Mouse (Mus musculus) NIH3T3 (cell line): ENCODE results near the gene Ppard.
"Not testable (repeated sequence)": the region's sequence is repeated elsewhere in the genome, so short reads cannot be mapped to it uniquely, and the experiment has no call there.

Experiments used
- DNase-seq: peaks from one replicate; pipeline ENCODE4 v3.0.0-alpha.2; 2012; ENCODE audit warnings: low read depth

Ppard gene

DNA sequence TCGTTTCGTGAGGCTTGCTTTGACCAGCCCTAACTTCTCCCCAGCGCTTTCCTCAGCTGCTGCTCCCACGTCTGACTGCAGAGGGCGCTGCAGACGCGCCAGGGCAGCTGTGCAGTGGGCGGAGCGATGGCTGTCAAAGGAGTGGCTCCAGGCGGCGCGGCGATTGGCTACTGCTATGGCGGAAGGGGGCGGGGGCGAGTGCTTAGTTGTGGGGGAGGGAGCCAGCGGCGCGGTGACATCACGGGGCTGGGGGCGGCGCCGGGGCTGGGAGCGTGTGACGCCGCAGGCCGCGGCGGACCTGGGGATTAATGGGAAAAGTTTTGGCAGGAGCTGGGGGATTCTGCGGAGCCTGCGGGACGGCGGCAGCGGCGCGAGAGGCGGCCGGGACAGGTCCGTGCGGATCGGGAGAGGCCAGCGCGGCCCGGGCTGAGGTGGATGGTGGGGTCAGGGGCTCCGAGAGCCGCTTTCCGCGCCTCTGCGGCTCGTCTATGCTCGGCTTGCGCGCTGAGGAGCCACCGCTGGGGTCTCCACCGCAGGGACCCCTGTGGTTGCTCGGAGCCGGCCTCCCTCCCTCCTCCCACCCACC, at the start of gene Ppard:
TSS of gene Ppard (plus strand) at position 226 of the 586 bp plus-strand sequence.
- peak; percentile 99 for DNase-seq

- DNase-seq, result peak; percentile 26
Measured at GRCm38 (mm10) chr17:28184971-28185638, 47.4 kb upstream of the Ppard start.

- no peak for DNase-seq
Measured at GRCm38 (mm10) chr17:28188313-28188712, 44.2 kb upstream of the Ppard start.

GRCm38 (mm10) chr17:28192754-28193153, 39.7 kb upstream of the Ppard start:
- peak; percentile 18 for DNase-seq

- peak; percentile 59 for DNase-seq
Measured at GRCm38 (mm10) chr17:28193559-28193958, 38.9 kb upstream of the Ppard start.

GRCm38 (mm10) chr17:28195033-28195432, 37.5 kb upstream of the Ppard start:
- DNase-seq, result no peak

DNA sequence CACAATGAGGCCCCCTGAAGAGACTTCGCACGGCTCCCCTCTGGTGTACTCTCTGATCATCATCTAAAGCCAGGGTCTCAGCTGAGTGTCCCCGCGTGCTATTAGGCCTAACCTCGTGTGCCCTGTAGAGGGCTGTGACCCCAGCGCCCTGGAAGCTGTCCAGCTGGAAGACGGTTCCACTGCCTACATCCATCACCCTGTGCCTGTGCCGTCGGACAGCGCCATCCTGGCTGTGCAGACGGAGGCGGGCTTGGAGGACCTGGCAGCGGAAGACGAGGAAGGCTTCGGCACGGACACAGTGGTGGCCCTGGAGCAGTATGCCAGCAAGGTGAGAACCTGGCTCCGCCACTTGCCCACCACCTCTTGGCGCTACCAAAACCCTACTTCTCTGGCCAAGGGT, 34.9 kb upstream of the Ppard start:
- DNase-seq, result no peak

GRCm38 (mm10) chr17:28201982-28202381, 30.5 kb upstream of the Ppard start:
- DNase-seq, result no peak

- DNase-seq, result peak; percentile 70
Measured at GRCm38 (mm10) chr17:28204052-28204720, 28.3 kb upstream of the Ppard start.

DNA sequence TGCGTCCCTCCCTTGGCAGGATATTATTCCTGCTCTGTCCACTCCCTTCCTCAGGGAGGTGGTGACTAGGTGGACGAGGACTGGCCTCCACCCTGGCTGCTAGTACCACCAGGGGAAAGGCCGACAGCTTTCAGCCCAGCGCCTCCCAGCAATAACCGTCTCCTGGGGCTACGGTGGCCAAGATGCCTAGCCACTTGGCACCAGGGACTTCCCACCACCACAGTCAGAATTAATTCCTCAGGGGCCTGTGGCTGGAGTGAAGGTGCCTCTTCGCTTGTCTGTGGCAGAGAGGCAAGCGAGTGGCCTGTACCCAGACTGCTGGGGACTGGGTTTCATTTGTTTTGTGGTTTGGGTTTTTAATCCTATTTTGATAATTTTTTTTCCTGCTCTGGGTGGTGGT, 27.1 kb upstream of the Ppard start:
- no peak for DNase-seq

DNA sequence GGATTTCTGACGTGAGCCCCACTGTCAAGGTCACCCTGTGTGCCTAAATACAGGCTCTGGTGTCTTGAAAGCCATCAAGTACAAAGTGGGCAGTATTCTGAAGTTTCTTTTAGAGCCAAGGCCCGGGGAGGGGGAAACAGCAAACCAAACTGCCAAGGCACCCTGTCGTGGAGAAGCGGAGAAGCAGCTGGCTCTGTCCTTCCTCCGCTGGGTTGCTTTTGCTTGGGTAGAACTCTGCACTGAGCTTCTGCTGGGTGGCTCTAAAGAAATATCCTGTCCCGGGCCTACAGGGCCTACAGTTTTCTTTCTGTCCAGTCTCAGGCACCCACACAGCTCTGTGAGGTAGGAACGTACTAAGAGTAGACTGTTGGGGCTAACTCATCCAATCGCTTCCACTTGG, 25.4 kb upstream of the Ppard start:
- no peak for DNase-seq

DNA sequence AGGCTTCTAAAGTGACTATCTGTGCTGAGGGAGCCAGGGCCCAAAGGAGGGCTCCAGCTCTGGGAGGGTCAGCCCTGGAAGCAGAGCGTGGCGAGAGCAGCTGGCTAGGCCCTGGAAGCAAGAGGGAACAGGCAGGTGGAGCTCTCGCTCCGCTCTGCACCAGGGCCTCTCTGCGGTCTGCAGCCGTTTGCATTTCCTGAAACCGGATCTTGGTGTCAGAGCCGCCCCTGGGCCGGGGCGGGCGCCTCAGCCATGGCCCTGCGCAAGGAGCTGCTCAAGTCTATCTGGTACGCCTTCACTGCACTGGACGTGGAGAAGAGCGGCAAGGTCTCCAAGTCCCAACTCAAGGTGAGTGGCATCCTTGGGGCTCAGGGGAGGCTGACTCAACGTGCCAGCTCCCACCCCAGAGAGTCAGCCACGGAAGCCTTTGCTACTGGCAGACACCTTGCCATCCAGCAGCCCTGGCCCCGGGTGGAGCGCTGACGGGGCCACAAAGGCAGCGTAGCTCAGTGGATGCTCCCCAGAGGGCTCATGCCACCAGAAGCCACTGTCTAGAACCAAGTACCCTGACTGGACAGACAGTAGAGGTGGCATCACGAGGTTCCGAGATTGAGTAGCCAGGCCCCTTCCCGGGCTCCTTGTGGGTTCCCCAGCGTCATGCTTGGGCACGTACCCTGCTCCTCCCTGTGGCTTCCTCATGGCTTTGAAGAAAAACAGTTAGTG, 24.7 kb upstream of the Ppard start, which contains the start of gene Def6:
TSS of gene Def6 (plus strand) at position 188 of the 723 bp plus-strand sequence.
- peak; percentile 79 for DNase-seq

DNA sequence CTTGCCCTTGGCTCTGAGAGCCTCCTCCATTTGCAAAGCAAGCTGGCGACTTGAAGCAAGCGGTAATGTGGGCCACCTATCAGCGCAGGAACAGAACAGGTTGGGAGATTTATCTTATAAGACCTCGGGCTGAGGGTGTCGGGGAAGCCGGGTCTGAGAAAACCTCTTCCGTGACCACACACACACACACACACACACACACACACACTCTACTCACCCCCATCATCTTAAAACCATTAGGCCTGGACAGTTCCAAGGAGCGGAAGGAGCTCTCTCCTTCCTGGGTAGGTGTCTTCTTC, 24.2 kb upstream of the Ppard start:
- no peak for DNase-seq

DNA sequence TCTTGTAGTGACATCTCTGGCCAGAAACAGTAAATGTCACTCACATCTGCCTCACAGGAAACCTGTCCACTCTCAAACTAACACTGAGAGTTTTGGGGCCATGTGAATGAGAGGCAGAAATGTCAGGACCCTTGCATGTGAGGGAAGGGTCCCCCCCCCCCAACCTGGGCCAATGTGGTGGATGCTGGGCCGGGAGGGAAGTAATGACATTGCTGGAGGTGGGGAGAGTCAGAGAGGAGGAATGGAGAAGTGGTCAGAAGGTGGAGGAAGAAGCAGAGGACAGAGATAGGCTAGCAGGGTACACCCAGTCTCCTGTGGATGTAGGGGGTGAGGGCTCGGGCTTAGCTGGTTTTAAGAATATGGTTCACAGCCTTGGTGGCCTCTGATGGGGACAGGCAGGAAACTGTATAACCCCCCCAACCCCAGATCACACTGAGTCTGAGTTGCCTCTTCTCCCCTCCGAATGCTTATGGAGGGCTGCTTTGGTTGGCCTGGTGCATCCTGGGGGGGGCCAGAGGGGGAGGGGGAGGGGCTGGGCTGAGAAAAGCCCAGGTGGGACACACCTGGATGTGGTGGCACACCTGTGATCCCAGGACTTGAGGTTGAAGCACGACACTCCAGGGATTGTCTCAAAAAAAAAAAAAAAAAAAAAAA, 22.9 kb upstream of the Ppard start:
- no peak for DNase-seq

- no peak for DNase-seq
Measured at GRCm38 (mm10) chr17:28211921-28212341, 20.6 kb upstream of the Ppard start.

- no peak for DNase-seq
Measured at GRCm38 (mm10) chr17:28212391-28212790, 20.1 kb upstream of the Ppard start.

DNA sequence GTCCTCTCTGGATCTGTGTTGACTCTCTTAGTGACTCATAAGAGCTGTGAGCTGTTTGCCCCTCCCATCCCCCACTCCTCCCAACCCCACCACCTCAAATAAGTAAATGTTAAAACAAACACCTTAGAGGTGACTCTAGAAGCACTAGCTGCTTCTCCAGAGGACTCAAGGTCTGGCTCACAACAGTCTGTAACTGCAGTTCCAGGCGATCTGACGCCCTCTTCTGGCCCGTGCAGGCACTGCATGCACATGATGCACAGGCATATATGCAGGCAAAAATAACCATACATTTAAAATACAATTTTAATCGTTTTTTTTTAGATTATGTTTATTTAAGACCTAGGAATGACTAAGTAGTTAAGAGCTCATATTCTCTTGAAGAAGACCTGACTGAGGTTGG, 19.3 kb upstream of the Ppard start:
- peak; percentile 47 for DNase-seq

DNA sequence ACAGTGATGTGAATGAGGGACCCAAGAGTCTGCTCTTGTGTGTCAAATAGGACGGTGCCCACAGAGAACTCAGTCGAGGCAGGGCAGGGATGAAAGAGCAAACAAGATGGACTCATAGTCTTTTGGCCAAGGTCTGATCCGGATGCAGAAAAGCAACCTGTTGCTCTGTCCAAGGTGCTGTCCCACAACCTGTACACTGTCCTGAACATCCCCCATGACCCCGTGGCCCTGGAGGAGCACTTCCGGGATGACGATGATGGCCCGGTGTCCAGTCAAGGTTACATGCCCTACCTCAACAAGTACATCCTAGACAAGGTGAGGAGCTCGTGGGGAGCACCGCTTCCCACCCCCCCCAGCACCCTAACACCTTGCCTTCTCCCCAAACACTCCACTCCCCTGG, 15.7 kb upstream of the Ppard start:
- no peak for DNase-seq

- DNase-seq, result no peak
Measured at GRCm38 (mm10) chr17:28217721-28218649, 14.5 kb upstream of the Ppard start.

- not testable (repeated sequence) for DNase-seq
Measured at GRCm38 (mm10) chr17:28222463-28222862, 10.0 kb upstream of the Ppard start.
